ENCODE assay signal across 13 mouse cellular contexts in the genomic region with DNA sequence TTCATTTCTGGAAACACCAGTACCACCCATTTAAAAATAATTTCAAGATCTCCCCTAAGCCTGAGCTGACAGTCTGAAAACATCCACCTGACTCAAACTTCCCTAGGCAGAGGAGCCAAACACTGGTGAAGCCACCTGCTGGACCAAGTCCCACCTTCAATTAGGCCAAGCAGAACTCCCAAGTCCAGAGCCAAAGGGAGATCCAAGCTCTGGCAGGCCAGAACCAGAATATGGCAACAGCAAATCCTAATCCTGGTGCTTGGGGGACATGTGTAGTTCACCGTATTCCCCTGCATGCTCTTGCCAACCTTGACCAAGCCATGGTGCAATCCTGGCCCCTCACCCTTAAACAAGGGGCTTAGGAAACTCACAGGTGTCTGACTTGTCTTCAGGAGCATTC. TPM values are rescaled to one million over a fixed set of nuclear protein-coding genes. Genes with fewer than 3 reads are reported as not detected.
DNase-seq lines count a peak whose midpoint lies in the region; ATAC-seq and TF ChIP-seq lines count a peak whose summit lies in the region.
"Had no signal": no experiment of that assay in that cellular context is flagged by ENCODE, and none has a peak within 500 bp of the region (broad histone marks: within the 10 kb centered on the region; RNA-seq: fewer than 3 reads in every experiment).

No protein-coding gene starts in this region.

- 0 out of 2 replicates have a peak, but pooled peaks have one; percentile 2 for TF ChIP-seq CTCF in lung, postnatal 0 days (IDR thresholded peaks at IDR 0.05)

- H3K9ac ChIP-seq in intestine, embryonic 16.5 days (ENCODE audit: low read depth, low read length) = 0 out of 2 replicates have a peak overlapping the region, but pooled peaks have one; percentile 7
- H3K9ac ChIP-seq in intestine, embryonic 15.5 days = no peak overlapping the region
- H3K9ac ChIP-seq in lung, postnatal 0 days (replicated peaks; ENCODE audit: low read depth) = no peak overlapping the region
- H3K9ac ChIP-seq: liver, embryonic 14.5 days had no signal

- no peak overlapping the region for H3K4me2 ChIP-seq in intestine, embryonic 16.5 days (ENCODE audit: low read depth, low read length)
- H3K4me2 ChIP-seq in intestine, embryonic 15.5 days (replicated peaks) = no peak overlapping the region
- no peak overlapping the region for H3K4me2 ChIP-seq in lung, postnatal 0 days (replicated peaks; ENCODE audit: low read depth, low read length)

- no peaks in the 10 kb centered on the region for H3K27me3 ChIP-seq in intestine, embryonic 16.5 days (replicated peaks; ENCODE audit: control insufficient read depth, insufficient read depth, low read length)
- no peaks in the 10 kb centered on the region for H3K27me3 ChIP-seq in intestine, embryonic 15.5 days (replicated peaks)
- H3K27me3 ChIP-seq in lung, postnatal 0 days (replicated peaks; ENCODE audit: insufficient read depth, low read length) = no peaks in the 10 kb centered on the region

- H3K36me3 ChIP-seq in intestine, embryonic 16.5 days (ENCODE audit: control insufficient read depth, insufficient read depth, low read length) = no peaks in the 10 kb centered on the region
- H3K36me3 ChIP-seq in intestine, embryonic 15.5 days = no peaks in the 10 kb centered on the region
- no peaks in the 10 kb centered on the region for H3K36me3 ChIP-seq in lung, postnatal 0 days (ENCODE audit: insufficient read depth, low read length)

- DNase-seq in cerebellum, postnatal 36 days = peak; percentile 54 to 57
- no peak for DNase-seq in cerebellum, postnatal 4 days (ENCODE audit: low spot score in 2 of 2)
- no peak for DNase-seq in lung, postnatal 0 days (ENCODE audit: low spot score)
- DNase-seq in lung, postnatal 36 days = no peak
- no peak for DNase-seq in left cerebral cortex, adult 8-10 months (ENCODE audit: low spot score in 2 of 2)
- DNase-seq: gastrocnemius, postnatal 36 days; kidney, postnatal 14 days; thymus, postnatal 14 days had no signal

- no peak overlapping the region for H3K4me3 ChIP-seq in intestine, embryonic 16.5 days (ENCODE audit: low read length)
- H3K4me3 ChIP-seq in intestine, embryonic 15.5 days (replicated peaks) = no peak overlapping the region
- H3K4me3 ChIP-seq in lung, postnatal 0 days (ENCODE audit: low read depth, low read length) = no peak overlapping the region

- no peaks in the 10 kb centered on the region for H3K9me3 ChIP-seq in intestine, embryonic 16.5 days (ENCODE audit: control insufficient read depth, low read length)
- no peaks in the 10 kb centered on the region for H3K9me3 ChIP-seq in intestine, embryonic 15.5 days
- H3K9me3 ChIP-seq in lung, postnatal 0 days (ENCODE audit: low read length) = no peaks in the 10 kb centered on the region

- ATAC-seq in intestine, embryonic 16.5 days = no peak
- no peak for ATAC-seq in intestine, embryonic 15.5 days
- no peak for ATAC-seq in lung, postnatal 0 days
- ATAC-seq: forebrain, embryonic 16.5 days; hindbrain, embryonic 16.5 days had no signal

- 83% methylated on average over 1 of the region's 1 CpGs for WGBS in intestine, embryonic 16.5 days
- 95% methylated on average over 1 of the region's 1 CpGs for WGBS in intestine, embryonic 15.5 days
- 73% methylated on average over 1 of the region's 1 CpGs for WGBS in lung, postnatal 0 days

- no peak for TF ChIP-seq EP300 in lung, postnatal 0 days (IDR thresholded peaks at IDR 0.05)

- H3K4me1 ChIP-seq in intestine, embryonic 16.5 days (ENCODE audit: control insufficient read depth, insufficient read depth, low read length) = peaks cover 79% of the 10 kb centered on the region
- peaks cover 80% of the 10 kb centered on the region for H3K4me1 ChIP-seq in intestine, embryonic 15.5 days (replicated peaks)
- peaks cover 64% of the 10 kb centered on the region for H3K4me1 ChIP-seq in lung, postnatal 0 days (ENCODE audit: insufficient read depth, low read depth, low read length)

- H3K27ac ChIP-seq in intestine, embryonic 16.5 days (ENCODE audit: low read length) = peak overlapping the region; percentile 38; the same call in 1 of the 2 replicates
- no peak overlapping the region; the same call in 1 of the 2 replicates for H3K27ac ChIP-seq in intestine, embryonic 15.5 days
- peak overlapping the region; percentile 90; the same call in 1 of the 2 replicates for H3K27ac ChIP-seq in lung, postnatal 0 days (ENCODE audit: low read length)
- H3K27ac ChIP-seq: liver, embryonic 14.5 days had no signal

RNA-seq across cellular contexts. Expression of a gene that starts 17.7 kb away (rescaled TPM):
- 39.1 and 43.8 TPM in 2 replicates for polyA plus RNA-seq in intestine, embryonic 16.5 days (2015; fragmentation: Nextera tagmentation; extraction: Ambion mirVana)
- 51.6 and 52.9 TPM in 2 replicates for polyA plus RNA-seq in intestine, embryonic 15.5 days (2015; fragmentation: Nextera tagmentation; extraction: Ambion mirVana)
- 59.3 and 67.3 TPM in 2 replicates for polyA plus RNA-seq in lung, postnatal 0 days (2015; fragmentation: Nextera tagmentation; extraction: Ambion mirVana)
- 10 to 100 TPM; 65.9 to 77.7 (median 71.1) TPM for total RNA-seq in left cerebral cortex, adult 8-10 months (2022)

Comparison
In these comparisons a context has a peak if more than half of its experiments do, and no peak if none do; other contexts are left out.
1. DNase-seq: peak in cerebellum, postnatal 36 days (2 of 2); none in cerebellum, postnatal 4 days (0 of 2), lung, postnatal 0 days (single experiment), lung, postnatal 36 days (single experiment) and left cerebral cortex, adult 8-10 months (0 of 2).